Mouse (Mus musculus): Measurements from ENCODE around the gene Zbtb46. TPM values are rescaled to one million over a fixed set of nuclear protein-coding genes. Genes with fewer than 3 reads are reported as not detected.
"Not testable (repeated sequence)": the region's sequence is repeated elsewhere in the genome, so short reads cannot be mapped to it uniquely, and the experiment has no call there.

Gene Zbtb46
- 9.5 and 10.7 TPM in 2 replicates for polyA plus RNA-seq (2015; fragmentation: Nextera tagmentation; extraction: Ambion mirVana)

GRCm38 (mm10) chr2:181459153-181459672, at the start of gene Zbtb46:
Gene Zbtb46 (minus strand): TSS chr2:181459426.
- WGBS = under 1% methylated on average over 47 of the region's 83 CpGs
- H3K9ac ChIP-seq (replicated peaks) = peak within 1 kb of the TSS; percentile 75
- H3K4me3 ChIP-seq = peak within 1 kb of the TSS; percentile 95
- peak; percentile 89 for ATAC-seq (replicated peaks)
- no peaks in the 10 kb centered on the region for H3K36me3 ChIP-seq
- H3K27me3 ChIP-seq = peaks cover 29% of the 10 kb centered on the region
- H3K4me1 ChIP-seq = peaks cover 21% of the 10 kb centered on the region
- H3K9me3 ChIP-seq = no peaks in the 10 kb centered on the region
- H3K27ac ChIP-seq (replicated peaks) = no peak within 1 kb of the TSS
- H3K4me2 ChIP-seq (replicated peaks) = peak within 1 kb of the TSS; percentile 99

GRCm38 (mm10) chr2:181498644-181499043, 39.4 kb upstream of the Zbtb46 start:
- Histone ChIP-seq H3K9ac (replicated peaks) (no peak overlapping the region), H3K4me2 (replicated peaks) (no peak overlapping the region), H3K9me3 (no peaks in the 10 kb centered on the region), H3K27ac (replicated peaks) (no peak overlapping the region), H3K4me1 (peaks cover 22% of the 10 kb centered on the region), H3K27me3 (no peaks in the 10 kb centered on the region), H3K36me3 (peaks cover 44% of the 10 kb centered on the region), H3K4me3 (no peak overlapping the region)
- WGBS = 75% methylated on average over 4 of the region's 4 CpGs
- ATAC-seq (replicated peaks) = no peak

GRCm38 (mm10) chr2:181497548-181497875, 38.3 kb upstream of the Zbtb46 start:
- peak; percentile 24; the same call in 1 of the 2 replicates for ATAC-seq (replicated peaks)
- H3K9ac ChIP-seq (replicated peaks) = peak overlapping the region; percentile 86
- under 1% methylated on average over 12 of the region's 12 CpGs for WGBS

GRCm38 (mm10) chr2:181496831-181497547, 37.8 kb upstream of the Zbtb46 start, which contains the start of gene Tpd52l2:
Gene Tpd52l2 (plus strand): TSS chr2:181497142.
- ATAC-seq (replicated peaks) = peak; percentile 99
- peaks cover 22% of the 10 kb centered on the region for H3K4me1 ChIP-seq
- H3K4me2 ChIP-seq (replicated peaks) = peak within 1 kb of the TSS; percentile 72
- H3K27me3 ChIP-seq = no peaks in the 10 kb centered on the region
- no peaks in the 10 kb centered on the region for H3K9me3 ChIP-seq
- peak within 1 kb of the TSS; percentile 82 for H3K27ac ChIP-seq (replicated peaks)
- peak within 1 kb of the TSS; percentile 86 for H3K9ac ChIP-seq (replicated peaks)
- peaks cover 28% of the 10 kb centered on the region for H3K36me3 ChIP-seq
- peak within 1 kb of the TSS; percentile 69 for H3K4me3 ChIP-seq
- WGBS = under 1% methylated on average over 46 of the region's 46 CpGs

More at GRCm38 (mm10) chr2:181497548-181497875, 38.3 kb upstream of the Zbtb46 start:
- Histone ChIP-seq H3K4me3 (peak overlapping the region; percentile 69), H3K9me3 (no peaks in the 10 kb centered on the region), H3K4me2 (replicated peaks) (peak overlapping the region; percentile 72), H3K36me3 (peaks cover 34% of the 10 kb centered on the region), H3K4me1 (peaks cover 22% of the 10 kb centered on the region), H3K27ac (replicated peaks) (peak overlapping the region; percentile 82), H3K27me3 (no peaks in the 10 kb centered on the region)

- ATAC-seq (replicated peaks) = peak; percentile 37
- H3K4me3 ChIP-seq = peak overlapping the region; percentile 69
- H3K4me1 ChIP-seq = peaks cover 22% of the 10 kb centered on the region
- H3K27ac ChIP-seq (replicated peaks) = peak overlapping the region; percentile 82
- no peaks in the 10 kb centered on the region for H3K27me3 ChIP-seq
- 14% methylated on average over 8 of the region's 8 CpGs for WGBS
- peaks cover 21% of the 10 kb centered on the region for H3K36me3 ChIP-seq
- H3K9me3 ChIP-seq = no peaks in the 10 kb centered on the region
- peak overlapping the region; percentile 56 for H3K9ac ChIP-seq (replicated peaks)
- H3K4me2 ChIP-seq (replicated peaks) = peak overlapping the region; percentile 72
These were observed 37.1 kb upstream of the Zbtb46 start for GRCm38 (mm10) chr2:181496281-181496680.

GRCm38 (mm10) chr2:181495845-181496244, 36.6 kb upstream of the Zbtb46 start:
- peaks cover 22% of the 10 kb centered on the region for H3K4me1 ChIP-seq
- not testable (repeated sequence) for H3K9ac ChIP-seq (replicated peaks); H3K27ac ChIP-seq (replicated peaks); H3K27me3 ChIP-seq; H3K4me3 ChIP-seq; ATAC-seq (replicated peaks); H3K9me3 ChIP-seq
- peaks cover 17% of the 10 kb centered on the region; the same call in 1 of the 2 replicates for H3K36me3 ChIP-seq
- peak overlapping the region; percentile 72; the same call in 1 of the 2 replicates for H3K4me2 ChIP-seq (replicated peaks)
- 62% methylated on average over 8 of the region's 8 CpGs for WGBS

- Histone ChIP-seq H3K27me3 (no peaks in the 10 kb centered on the region), H3K9me3 (no peaks in the 10 kb centered on the region), H3K4me3 (no peak overlapping the region), H3K36me3 (peaks cover 3% of the 10 kb centered on the region; the same call in 1 of the 2 replicates), H3K4me2 (replicated peaks) (no peak overlapping the region), H3K4me1 (peaks cover 21% of the 10 kb centered on the region), H3K9ac (replicated peaks) (no peak overlapping the region), H3K27ac (replicated peaks) (no peak overlapping the region)
- ATAC-seq (replicated peaks) = no peak
- 64% methylated on average over 26 of the region's 26 CpGs for WGBS
These were observed 35.2 kb upstream of the Zbtb46 start for GRCm38 (mm10) chr2:181494266-181494945.

- Histone ChIP-seq H3K36me3 (no peaks in the 10 kb centered on the region), H3K27ac (replicated peaks) (no peak within 1 kb of the TSS), H3K4me1 (peaks cover 15% of the 10 kb centered on the region), H3K27me3 (no peaks in the 10 kb centered on the region), H3K4me3 (no peak within 1 kb of the TSS), H3K4me2 (replicated peaks) (no peak within 1 kb of the TSS), H3K9me3 (no peaks in the 10 kb centered on the region), H3K9ac (replicated peaks) (no peak within 1 kb of the TSS)
- no peak for ATAC-seq (replicated peaks)
- WGBS = 88% methylated on average over 31 of the region's 31 CpGs
These were observed 34.1 kb upstream of the Zbtb46 start, which contains the start of gene Abhd16b for GRCm38 (mm10) chr2:181493156-181493927. Gene Abhd16b (plus strand): TSS chr2:181493206.

GRCm38 (mm10) chr2:181492206-181492605, 33.0 kb upstream of the Zbtb46 start:
- Histone ChIP-seq H3K9ac (replicated peaks) (no peak overlapping the region), H3K4me1 (peaks cover 6% of the 10 kb centered on the region), H3K27me3 (0 out of 2 replicates have a peak, but pooled peaks cover 2% of the 10 kb centered on the region), H3K4me3 (no peak overlapping the region), H3K9me3 (no peaks in the 10 kb centered on the region), H3K27ac (replicated peaks) (no peak overlapping the region), H3K4me2 (replicated peaks) (no peak overlapping the region), H3K36me3 (no peaks in the 10 kb centered on the region)
- ATAC-seq (replicated peaks) = no peak
- WGBS = 40% methylated on average over 3 of the region's 3 CpGs

- ATAC-seq (replicated peaks) = no peak
- Histone ChIP-seq H3K27me3 (0 out of 2 replicates have a peak, but pooled peaks cover 6% of the 10 kb centered on the region), H3K4me3 (no peak overlapping the region), H3K27ac (replicated peaks) (no peak overlapping the region), H3K4me1 (peaks cover 6% of the 10 kb centered on the region), H3K4me2 (replicated peaks) (no peak overlapping the region), H3K9me3 (no peaks in the 10 kb centered on the region), H3K9ac (replicated peaks) (no peak overlapping the region), H3K36me3 (no peaks in the 10 kb centered on the region)
- 27% methylated on average over 7 of the region's 7 CpGs for WGBS
These were observed 32.4 kb upstream of the Zbtb46 start for GRCm38 (mm10) chr2:181491432-181492205.
